Mouse (Mus musculus) megakaryocyte, embryonic 14.5 days (primary cell): Measurements from ENCODE around the gene Zbtb20. TPM values are rescaled to one million over a fixed set of nuclear protein-coding genes. Genes with fewer than 3 reads are reported as not detected.

ENCODE experiments used
- H3K27me3 ChIP-seq: replicated peaks from 2 replicates; pipeline ENCODE3; 2012; ENCODE audit warnings: inconsistent platforms
- H3K36me3 ChIP-seq: replicated peaks from 2 replicates; pipeline ENCODE3; 2012; ENCODE audit warnings: low read length, inconsistent platforms, mixed read lengths
- H3K4me1 ChIP-seq: 2 replicates; pipeline ENCODE4 v1.6.1; 2012; ENCODE audit warnings: inconsistent platforms
- H3K4me3 ChIP-seq: replicated peaks from 2 replicates; pipeline ENCODE3; 2012; ENCODE audit warnings: moderate library complexity, mild to moderate bottlenecking, inconsistent platforms
- H3K9me3 ChIP-seq: 2 replicates; pipeline ENCODE4 v1.6.1; 2012; ENCODE audit warnings: inconsistent platforms
- FLI1 ChIP-seq: IDR thresholded peaks from 2 replicates; pipeline ENCODE4 v1.6.1; 2012; ENCODE audit warnings: low read length, inconsistent platforms, mixed read lengths
- GATA1 ChIP-seq: IDR thresholded peaks from 3 replicates; pipeline ENCODE4 v1.6.1; 2012; ENCODE audit warnings: mixed read lengths, low read length, inconsistent platforms, borderline replicate concordance
- polyA plus RNA-seq: library from polyadenylated mRNA; stranded (reverse); fragments of >175 nt; gene quantifications from 2 replicates; pipeline ENCODE4 v1.2.3, GENCODE M21; 2012; ENCODE audit warnings: low replicate concordance; ENCODE audit not compliant: insufficient read depth

Gene Zbtb20
- polyA plus RNA-seq, 1 experiment, result 2.4 TPM

DNA sequence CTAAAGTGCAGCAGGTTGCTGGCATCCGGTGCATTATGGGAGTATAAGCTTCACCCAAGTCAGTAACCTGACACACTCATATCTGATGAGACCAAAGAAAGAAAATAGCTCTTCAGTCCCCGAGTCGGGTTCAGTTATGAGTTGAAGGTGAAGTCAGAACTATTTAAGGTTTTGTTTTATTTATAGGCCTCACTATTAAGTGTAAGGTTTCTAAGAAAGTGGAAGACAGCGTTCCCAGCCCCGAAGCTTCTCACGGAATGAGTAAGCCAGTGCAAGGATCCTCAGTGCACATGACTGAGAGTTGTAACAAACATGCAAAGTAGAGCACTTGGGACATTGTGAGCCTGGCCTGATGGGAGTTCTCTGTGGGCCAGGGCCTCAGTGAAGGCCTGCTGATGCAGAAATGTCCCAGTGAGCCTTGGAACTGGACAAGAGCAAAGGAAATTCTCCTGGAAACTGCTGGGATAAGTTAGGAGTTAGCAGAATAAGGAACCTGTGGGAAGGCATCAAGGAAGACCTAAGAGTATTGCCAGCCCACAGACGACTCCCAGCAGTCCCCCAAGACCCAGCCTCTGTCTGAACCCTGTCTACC lies 507.6 kb downstream of the Zbtb20 start:
- Histone ChIP-seq H3K36me3 (no peaks in the 10 kb centered on the region), H3K4me1 (peaks cover 3% of the 10 kb centered on the region; the same call in 1 of the 2 replicates), H3K4me3 (no peak overlapping the region), H3K27me3 (no peaks in the 10 kb centered on the region), H3K9me3 (no peaks in the 10 kb centered on the region)
- no peak for TF ChIP-seq GATA1
- no peak for TF ChIP-seq FLI1

DNA sequence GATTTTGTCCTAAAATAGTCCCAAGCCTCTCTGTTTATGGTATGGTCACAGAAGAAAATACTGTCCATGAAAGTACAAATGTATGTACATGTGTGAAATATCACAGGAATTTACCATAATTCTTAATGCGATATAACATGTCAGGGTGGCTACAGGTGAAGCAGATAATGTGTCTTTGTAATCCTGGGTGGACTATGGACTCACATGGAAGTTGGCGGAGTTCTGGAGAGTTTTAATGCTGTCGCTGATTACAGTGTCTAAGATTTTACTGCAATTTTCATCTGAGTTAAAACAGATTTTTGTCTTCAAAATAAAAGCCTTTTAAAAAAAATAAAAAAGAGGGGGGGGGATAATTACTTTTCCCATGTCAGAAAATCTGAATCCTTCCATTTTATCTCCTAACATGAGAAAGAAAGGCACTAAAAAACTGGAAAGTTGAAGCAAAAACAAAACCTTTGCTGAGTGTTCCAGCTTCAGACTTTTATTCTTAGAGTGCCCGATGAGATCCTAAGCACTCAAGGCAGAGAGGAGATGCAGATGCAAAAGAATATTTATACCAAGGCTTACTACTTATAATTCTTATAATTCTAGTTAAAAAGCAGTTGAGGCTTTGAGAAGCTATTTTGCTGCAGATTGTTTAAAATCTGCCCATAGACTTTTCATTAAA lies 509.4 kb downstream of the Zbtb20 start:
- H3K4me1 ChIP-seq, result peaks cover 3% of the 10 kb centered on the region; the same call in 1 of the 2 replicates

GRCm38 (mm10) chr16:43385620-43386210 lies 510.0 kb downstream of the Zbtb20 start:
- H3K4me1 ChIP-seq, result peaks cover 3% of the 10 kb centered on the region; the same call in 1 of the 2 replicates
- TF ChIP-seq FLI1 (no peak), GATA1 (no peak)

More for the DNA sequence above, 509.4 kb downstream of the Zbtb20 start:
- Histone ChIP-seq H3K36me3 (no peaks in the 10 kb centered on the region), H3K27me3 (no peaks in the 10 kb centered on the region), H3K4me3 (no peak overlapping the region), H3K9me3 (no peaks in the 10 kb centered on the region)
- no peak for TF ChIP-seq FLI1
- TF ChIP-seq GATA1, result no peak

DNA sequence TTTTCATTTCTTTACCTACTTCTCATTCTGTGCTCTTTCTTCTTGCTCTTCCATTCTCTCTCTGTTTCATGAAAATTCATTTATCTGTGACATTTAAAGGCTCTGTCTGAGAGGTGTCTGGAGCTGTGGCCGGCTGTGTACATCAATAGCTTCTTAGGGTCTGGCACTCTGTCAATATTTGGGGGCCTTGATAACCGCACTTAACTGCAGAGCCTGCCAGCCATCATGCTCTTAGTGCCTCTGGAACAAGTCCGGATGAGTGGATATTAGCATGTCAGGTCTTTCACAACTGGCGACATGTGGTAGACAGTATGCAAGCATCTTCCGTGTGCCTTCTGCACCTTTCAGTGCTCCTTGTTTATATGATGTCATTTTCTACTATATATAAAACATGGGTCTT lies 510.7 kb downstream of the Zbtb20 start:
- peaks cover 2% of the 10 kb centered on the region; the same call in 1 of the 2 replicates for H3K4me1 ChIP-seq
- no peaks in the 10 kb centered on the region for H3K36me3 ChIP-seq
- no peaks in the 10 kb centered on the region for H3K9me3 ChIP-seq
- no peak for TF ChIP-seq GATA1
- TF ChIP-seq FLI1, result no peak
- no peaks in the 10 kb centered on the region for H3K27me3 ChIP-seq
- no peak overlapping the region for H3K4me3 ChIP-seq

More at GRCm38 (mm10) chr16:43385620-43386210, 510.0 kb downstream of the Zbtb20 start:
- no peaks in the 10 kb centered on the region for H3K27me3 ChIP-seq
- H3K9me3 ChIP-seq, result no peaks in the 10 kb centered on the region
- no peak overlapping the region for H3K4me3 ChIP-seq
- H3K36me3 ChIP-seq, result no peaks in the 10 kb centered on the region

DNA sequence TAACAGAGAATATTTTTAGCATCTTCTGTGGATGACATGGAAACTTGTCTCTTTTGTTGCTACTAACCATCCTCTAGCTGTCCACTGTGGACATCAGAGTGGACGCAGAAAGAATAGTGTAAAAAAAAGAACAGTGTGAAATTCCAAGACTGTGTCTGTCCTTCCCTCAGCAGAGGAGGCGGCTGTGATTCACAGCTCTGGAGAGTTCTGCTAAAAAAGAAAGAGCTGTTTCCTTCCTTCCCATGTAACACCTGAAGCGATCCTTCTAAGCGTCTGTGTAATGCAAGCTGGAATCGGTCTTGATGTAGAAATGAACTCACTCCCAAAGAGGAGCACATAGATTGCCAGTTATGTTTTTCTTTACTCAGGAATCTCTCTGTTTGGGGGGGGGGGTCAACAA lies 512.7 kb downstream of the Zbtb20 start:
- Histone ChIP-seq H3K4me3 (no peak overlapping the region), H3K9me3 (no peaks in the 10 kb centered on the region), H3K27me3 (no peaks in the 10 kb centered on the region), H3K4me1 (no peaks in the 10 kb centered on the region), H3K36me3 (no peaks in the 10 kb centered on the region)
- no peak for TF ChIP-seq GATA1
- no peak for TF ChIP-seq FLI1

GRCm38 (mm10) chr16:43390387-43390786 lies 514.7 kb downstream of the Zbtb20 start:
- TF ChIP-seq FLI1 (no peak), GATA1 (no peak)
- H3K4me1 ChIP-seq, result no peaks in the 10 kb centered on the region
- H3K27me3 ChIP-seq, result no peaks in the 10 kb centered on the region
- H3K36me3 ChIP-seq, result no peaks in the 10 kb centered on the region
- H3K4me3 ChIP-seq, result no peak overlapping the region
- H3K9me3 ChIP-seq, result no peaks in the 10 kb centered on the region

DNA sequence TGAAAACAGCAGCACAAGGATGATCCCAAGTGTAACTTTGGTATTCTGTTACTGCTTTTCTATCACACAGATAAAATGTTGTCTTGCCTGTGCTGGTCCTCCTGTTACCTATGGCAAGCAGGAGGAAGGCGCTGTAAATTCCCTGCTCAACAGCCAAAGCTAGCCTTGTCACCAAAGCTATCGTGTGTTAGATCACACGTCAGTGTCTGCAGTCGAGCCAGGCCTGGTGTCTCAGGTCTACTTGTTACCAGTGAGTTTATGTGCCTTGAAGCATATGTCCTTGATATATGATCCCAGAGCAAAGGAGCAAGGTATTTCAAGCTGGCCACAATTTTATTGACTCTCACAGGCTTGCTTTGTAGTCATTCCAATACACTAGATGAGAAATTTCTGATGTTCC lies 517.7 kb downstream of the Zbtb20 start:
- TF ChIP-seq FLI1 (no peak), GATA1 (no peak)
- no peaks in the 10 kb centered on the region for H3K4me1 ChIP-seq
- no peak overlapping the region for H3K4me3 ChIP-seq
- H3K27me3 ChIP-seq, result no peaks in the 10 kb centered on the region
- no peaks in the 10 kb centered on the region for H3K9me3 ChIP-seq
- no peaks in the 10 kb centered on the region for H3K36me3 ChIP-seq

- no peaks in the 10 kb centered on the region for H3K27me3 ChIP-seq
- no peaks in the 10 kb centered on the region for H3K4me1 ChIP-seq
- H3K36me3 ChIP-seq, result no peaks in the 10 kb centered on the region
- no peaks in the 10 kb centered on the region for H3K9me3 ChIP-seq
- TF ChIP-seq FLI1, result no peak
- no peak for TF ChIP-seq GATA1
- no peak overlapping the region for H3K4me3 ChIP-seq
These were observed 518.4 kb downstream of the Zbtb20 start for GRCm38 (mm10) chr16:43394013-43394568.

DNA sequence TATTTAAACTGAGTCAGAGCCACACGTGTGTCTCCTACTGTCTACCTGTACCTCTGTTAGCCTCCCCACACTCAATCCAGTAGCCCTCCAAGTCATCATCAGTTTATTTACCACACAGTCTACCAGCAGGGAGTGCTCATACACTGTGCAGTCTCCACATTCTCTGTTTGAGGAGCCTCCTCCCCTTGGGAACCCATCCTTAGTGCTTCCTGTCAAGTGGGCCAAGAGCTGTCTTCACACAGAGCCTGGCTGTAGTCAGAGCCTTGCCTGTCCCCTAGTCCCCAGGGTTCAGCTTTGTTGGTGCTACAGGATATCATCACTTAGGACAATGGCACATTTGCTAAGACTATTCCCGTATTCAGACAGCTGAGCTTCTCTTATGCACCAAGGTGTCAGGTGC lies 519.1 kb downstream of the Zbtb20 start:
- H3K4me1 ChIP-seq, result no peaks in the 10 kb centered on the region
- no peaks in the 10 kb centered on the region for H3K9me3 ChIP-seq
- H3K36me3 ChIP-seq, result no peaks in the 10 kb centered on the region
- no peaks in the 10 kb centered on the region for H3K27me3 ChIP-seq
- H3K4me3 ChIP-seq, result no peak overlapping the region
- TF ChIP-seq GATA1 (no peak), FLI1 (no peak)

- no peak overlapping the region for H3K4me3 ChIP-seq
- no peaks in the 10 kb centered on the region for H3K9me3 ChIP-seq
- H3K27me3 ChIP-seq, result no peaks in the 10 kb centered on the region
- no peaks in the 10 kb centered on the region for H3K4me1 ChIP-seq
- no peaks in the 10 kb centered on the region for H3K36me3 ChIP-seq
- TF ChIP-seq FLI1, result no peak
- no peak for TF ChIP-seq GATA1
These were observed 521.4 kb downstream of the Zbtb20 start for GRCm38 (mm10) chr16:43396849-43397628.
